Mouse (Mus musculus) bone marrow, adult 2 months (tissue): Measurements from ENCODE around the gene Mgat4b.

Experiments
- CTCF ChIP-seq: fragments of 200-500 bp; IDR thresholded peaks from 2 replicates; pipeline ENCODE4 v1.5.1; 2011; ENCODE audit warnings: low read length, control low read depth; ENCODE audit not compliant: control insufficient read depth, insufficient read depth
- POLR2A ChIP-seq: fragments of 200-500 bp; IDR thresholded peaks from 2 replicates; pipeline ENCODE4 v1.6.1; 2011; ENCODE audit warnings: low read depth, mild to moderate bottlenecking, control low read depth, low read length, borderline replicate concordance; ENCODE audit not compliant: control insufficient read depth

DNA sequence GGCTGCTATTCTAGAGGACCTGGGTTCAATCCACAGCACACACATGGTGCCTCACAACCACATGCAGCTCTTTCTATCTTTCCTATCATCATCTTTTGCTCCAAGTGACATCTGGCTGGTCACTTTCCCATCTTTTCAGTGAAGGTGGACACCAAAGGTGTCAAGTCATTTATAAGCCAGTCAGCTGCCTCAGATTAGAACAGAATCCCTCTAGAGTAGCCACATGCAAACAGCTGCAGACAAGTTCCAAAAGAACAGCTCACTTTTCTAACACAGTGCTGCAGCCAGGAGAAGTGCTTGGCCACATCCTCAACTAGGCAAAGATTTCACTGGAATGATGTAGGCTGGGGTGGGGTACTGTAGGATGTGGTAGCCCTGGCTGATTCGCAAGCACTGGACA is 59.2 kb downstream of the Mgat4b start:
- TF ChIP-seq CTCF (no peak), POLR2A (no peak)
